Mouse (Mus musculus): ENCODE results near the gene Slc7a3.
A peak's percentile ranks its signal among the peaks of the same experiment; 100 is the strongest.
"Not testable (repeated sequence)": the region's sequence is repeated elsewhere in the genome, so short reads cannot be mapped to it uniquely, and the experiment has no call there.

Gene Slc7a3

DNA sequence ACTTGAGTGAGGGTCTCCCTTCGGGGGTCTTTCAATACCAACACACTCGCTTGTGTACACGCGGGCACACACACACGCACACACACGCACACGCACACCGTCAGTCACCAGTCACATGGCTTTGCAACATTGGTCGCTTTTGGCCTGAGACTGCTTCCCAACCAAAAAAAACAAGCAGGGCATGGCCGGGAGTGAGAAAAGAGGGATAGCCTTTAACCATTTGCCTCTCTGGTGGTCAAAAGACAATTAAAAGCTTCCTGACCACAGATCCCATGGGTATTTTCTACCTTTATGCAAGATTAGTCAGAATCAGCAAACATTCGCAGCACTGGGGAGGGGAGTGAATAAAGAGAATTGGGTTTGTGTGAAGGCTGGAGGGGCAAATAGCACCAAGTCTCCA lies at the start of gene Slc7a3:
Gene Slc7a3, minus strand, starts transcription at position 101 of the 400 bp plus-strand sequence.
- peak in 1 of 2 experiments; percentile 2 for DNase-seq

DNA sequence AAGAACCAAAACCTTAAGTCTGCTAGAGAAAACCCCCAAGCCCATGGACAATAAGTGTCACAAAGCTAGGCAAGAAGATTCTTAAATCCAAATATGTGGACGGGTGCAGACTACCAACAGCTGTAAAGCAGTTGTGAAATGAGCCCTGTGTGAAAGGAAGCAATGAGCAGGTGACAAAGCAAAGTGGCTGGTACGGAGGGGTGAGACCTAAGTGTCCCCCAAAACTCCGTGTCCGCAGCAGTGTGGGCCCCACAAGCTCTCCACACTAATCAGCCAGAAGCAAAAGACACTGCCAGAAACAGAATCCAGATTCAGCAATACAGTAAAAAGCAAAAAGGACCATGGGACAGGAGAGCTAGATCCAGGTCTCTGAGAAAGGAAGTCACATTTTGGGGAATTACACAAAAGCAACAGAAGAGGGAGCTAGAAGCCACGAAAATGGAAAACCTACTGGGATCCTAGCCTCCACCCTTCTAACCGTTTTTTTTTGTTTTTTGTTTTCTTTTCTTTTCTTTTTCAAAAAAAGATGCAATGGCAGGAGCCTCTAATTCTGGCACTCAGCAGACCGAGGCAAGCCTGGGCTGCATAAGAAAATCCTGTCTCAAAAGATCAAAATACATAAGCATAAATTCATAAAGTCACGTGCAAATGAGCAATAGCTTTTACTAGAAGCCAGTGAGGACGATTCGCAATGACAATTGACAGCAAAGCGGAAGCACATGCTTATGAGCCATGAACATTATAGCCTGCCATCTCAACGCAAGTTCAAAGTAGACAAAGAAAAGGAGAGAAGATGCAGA lies 46.4 kb upstream of the Slc7a3 start:
- DNase-seq, result peak; percentile 2 to 26

DNA sequence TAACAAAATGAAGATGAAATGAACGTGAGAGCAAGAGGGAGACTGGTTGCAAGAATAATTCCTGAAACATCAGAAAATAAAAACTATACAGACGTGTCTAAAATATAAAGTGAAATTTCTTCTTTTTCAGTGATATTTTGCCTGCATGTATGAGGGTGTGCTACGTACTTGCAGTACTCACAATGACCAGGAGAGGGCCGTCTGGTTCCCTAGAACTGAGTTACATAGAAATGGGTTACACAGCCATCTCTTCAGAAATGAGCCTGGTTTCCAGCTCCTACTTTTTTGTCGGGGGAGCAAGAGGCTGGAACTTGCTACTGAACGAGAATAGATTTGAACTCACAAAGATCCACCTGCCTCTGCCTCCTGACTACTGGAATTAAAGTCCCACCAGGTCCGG lies 45.2 kb upstream of the Slc7a3 start:
- peak; percentile 72 to 78 for DNase-seq

DNA sequence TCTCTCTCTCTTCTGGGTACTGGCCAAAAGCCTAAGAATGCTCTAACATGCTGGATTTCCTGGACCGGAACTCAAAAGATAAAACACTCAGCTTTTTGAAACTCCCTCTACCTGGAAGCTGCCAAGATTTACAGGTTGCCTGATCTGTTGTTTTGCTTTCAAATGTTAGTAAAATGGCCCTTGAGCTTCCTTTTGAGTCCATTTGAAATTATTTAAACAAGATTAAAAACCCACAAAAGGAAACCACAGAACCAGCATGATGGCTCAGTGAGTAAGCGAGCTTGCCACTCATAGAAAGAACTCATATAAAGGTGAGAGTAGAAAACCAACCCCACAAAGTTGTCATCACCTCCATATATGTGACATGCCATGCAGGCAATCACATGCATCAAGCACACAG lies 42.7 kb upstream of the Slc7a3 start:
- no peak for DNase-seq

DNA sequence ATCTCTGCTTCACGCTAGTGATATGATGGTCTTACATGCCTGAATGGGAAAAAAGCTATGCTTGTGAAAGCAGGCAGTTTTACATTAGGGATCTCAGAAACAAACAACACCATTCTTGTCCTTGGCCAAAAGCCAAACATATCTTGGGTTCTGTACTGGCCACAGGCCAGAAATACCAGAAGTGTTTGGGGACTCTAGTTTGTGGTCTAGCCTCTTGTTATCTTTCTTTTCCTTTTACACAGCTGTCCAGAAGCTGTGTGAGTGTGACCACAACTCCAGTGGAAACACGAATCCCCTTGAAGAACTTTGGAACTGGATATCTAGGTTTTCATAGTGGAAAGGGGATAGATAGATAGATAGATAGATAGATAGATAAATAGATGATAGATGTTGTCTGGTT lies 41.2 kb upstream of the Slc7a3 start:
- no peak for DNase-seq

DNA sequence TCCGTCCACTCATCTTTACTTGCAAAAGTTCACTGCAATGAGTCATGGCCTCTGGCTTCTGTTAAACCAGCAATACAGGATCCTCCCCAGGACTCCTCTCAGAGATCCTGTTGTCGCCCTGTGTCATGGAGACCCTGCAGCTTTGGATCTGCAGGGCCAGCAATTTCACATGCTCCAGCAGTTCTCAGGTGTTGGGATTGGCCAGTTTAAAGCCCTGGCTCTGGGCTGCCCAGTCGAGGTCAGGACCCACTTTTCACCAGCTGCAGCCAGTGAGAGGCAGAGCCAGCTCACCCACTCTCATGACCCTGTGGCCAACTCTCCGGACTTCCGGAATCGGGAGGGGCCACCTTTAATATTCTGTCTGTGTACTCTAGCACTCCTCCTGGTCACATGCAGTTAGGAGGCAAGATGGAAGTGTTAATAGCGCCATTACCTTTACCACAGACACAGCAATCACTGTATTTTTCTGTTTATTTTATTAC lies 40.7 kb upstream of the Slc7a3 start:
- DNase-seq, result no peak

DNA sequence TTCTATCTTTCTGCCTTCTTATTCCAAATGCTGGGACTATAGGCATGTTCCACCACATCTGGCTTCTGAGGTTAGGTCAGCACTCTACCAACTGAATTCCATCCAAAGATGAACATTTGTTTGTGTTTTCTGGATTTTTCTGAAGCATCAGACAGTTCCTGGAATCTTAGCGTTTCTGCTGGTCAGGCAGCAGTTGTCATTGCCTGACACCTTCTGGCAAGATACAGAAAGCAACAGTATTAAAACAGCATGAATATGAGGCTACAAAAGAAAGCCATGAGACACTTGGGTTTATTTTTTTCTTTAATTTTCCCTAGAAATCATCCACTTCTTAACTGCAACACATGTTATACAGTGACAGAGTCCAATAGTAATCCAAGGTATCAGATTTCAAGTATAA lies 34.7 kb upstream of the Slc7a3 start:
- no peak for DNase-seq

DNA sequence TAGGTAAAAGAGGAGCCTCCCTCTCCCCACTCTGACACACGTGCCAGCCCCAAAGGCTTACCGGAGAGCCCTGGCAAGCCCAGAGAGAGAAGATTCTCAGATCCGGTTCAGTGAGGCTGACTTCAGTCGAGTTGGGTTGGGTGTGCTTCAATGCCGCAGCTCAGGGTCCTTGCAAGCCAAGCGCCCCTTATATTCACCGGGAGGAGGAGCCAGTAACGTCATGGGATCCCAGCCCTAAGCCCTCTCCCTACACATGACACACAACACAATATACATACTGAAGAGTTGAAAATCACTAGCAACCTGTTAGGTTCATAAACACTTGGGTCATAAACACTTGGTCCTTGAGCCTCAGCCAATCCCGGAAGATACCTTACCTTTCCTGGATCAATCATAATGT lies 609 bp downstream of the Slc7a3 start:
- not testable (repeated sequence) for DNase-seq

DNA sequence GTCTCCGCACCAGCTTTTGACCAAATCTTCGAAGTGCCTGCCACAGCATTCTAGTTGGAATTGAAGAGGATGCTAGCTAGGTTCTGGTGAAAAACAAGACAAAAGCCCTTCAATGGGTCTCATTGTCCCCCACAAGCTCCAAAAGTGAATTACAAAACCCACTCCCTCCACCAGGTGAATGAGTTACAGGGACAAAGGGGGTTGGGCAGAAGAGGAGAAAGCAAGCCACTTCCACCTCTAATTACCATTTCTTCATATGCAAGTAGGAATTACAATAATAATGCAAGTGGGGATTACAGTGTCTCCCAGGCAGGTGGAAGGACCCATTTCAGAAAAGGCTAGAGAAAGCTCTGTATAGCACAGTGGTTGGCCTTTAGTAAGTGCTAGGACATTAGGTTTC lies 1.6 kb downstream of the Slc7a3 start:
- DNase-seq, result no peak

DNA sequence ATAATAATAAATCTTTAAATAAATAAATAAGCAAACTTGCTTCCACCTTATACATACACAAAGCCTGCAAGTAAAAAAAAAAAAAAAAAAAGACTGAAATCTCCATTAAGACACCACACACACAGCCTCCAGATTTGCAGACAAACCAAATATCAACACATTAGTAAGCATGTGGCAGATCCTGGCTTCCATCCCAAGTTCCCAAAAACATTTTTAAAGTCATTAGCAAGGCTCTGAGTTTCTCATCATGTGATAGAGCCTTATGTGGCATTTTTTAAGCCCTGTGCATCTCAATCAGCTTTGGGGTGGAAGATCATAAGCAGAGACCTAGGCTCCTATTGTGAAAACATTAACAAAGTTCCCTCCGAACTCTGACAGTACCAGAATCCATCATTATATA lies 20.6 kb downstream of the Slc7a3 start:
- DNase-seq, result no peak

DNA sequence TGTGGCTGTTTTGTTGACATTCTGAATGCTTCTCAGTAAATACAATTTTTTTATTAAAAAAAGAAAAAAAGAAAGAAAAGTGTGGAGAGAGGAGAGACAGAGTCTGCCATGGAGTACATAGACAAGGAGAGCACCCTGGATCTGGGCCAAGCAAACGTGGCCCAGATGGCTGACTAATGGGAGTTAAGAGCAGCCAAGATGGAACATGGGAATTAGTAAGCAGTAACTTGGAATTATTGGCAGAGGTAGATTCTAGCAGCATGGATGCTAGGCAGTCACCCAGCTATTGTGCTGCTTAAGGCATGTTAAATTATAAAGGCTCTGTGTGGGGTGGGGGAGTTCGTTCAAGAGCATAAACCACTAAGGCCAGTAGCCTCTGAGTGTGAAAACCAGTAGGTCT lies 22.3 kb downstream of the Slc7a3 start:
- DNase-seq, result peak; percentile 11 to 13

DNA sequence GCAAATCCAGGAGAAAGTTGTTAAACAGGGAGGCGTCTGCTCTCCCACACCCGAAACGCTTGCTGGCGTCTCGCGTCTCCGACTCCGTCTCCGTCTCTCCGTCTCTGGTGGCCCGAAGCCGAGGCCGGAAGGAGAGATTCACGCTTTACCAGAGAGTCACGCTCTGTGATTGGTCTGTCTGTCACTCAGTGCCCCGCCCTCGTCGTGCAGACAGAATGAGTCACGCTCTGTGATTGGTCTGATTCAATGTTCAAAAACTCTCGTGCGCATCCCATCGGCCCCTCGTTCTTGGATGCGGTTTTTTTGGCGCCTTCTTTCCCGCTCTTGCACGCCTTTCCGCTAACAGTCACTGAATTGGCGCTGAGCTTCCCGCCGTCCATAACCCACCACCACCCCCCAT lies 26.3 kb downstream of the Slc7a3 start, which contains the start of gene Tex11:
Gene Tex11, minus strand, starts transcription at position 127 of the 400 bp plus-strand sequence.
- DNase-seq, result no peak

Measured in cerebellum, postnatal 36 days (tissue).